Mouse (Mus musculus): ENCODE results near the gene Prkca. TPM values are rescaled to one million over a fixed set of nuclear protein-coding genes. Genes with fewer than 3 reads are reported as not detected.

Gene Prkca
- polyA plus RNA-seq, 1 experiment from 2014 or later, result 7.8 TPM

DNA sequence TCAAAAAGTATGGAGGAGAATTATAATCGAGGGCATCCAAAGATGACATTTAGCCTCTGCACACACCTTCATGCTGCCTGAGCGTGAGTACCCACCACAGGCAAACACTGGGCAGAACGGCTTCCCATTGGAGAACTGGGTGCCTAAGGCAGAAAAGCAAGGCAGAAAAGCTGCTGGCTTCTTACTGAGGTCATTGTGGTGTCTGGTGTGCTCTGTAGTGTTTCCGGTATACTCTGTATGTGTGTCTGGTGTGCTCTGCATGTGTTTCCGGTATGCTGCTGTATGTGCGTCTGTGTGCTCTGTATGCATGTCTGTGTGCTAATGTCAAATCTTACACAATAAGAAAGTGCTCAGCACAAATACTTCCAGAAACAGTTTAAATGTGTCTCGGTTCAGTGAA is 127.7 kb downstream of the Prkca start:
- Histone ChIP-seq H3K36me3 (no peaks in the 10 kb centered on the region), H3K27me3 (no peaks in the 10 kb centered on the region), H3K9ac (replicated peaks) (no peak overlapping the region), H3K9me3 (no peaks in the 10 kb centered on the region), H3K4me1 (replicated peaks) (peaks cover 36% of the 10 kb centered on the region), H3K4me3 (replicated peaks) (no peak overlapping the region), H3K4me2 (no peak overlapping the region), H3K27ac (peak overlapping the region; percentile 72)
- ATAC-seq (ENCODE audit: insufficient number of reproducible peaks, insufficient read depth, low FRiP score, low TSS enrichment, low read depth), result no peak
- 82% methylated on average over 7 of the region's 7 CpGs for WGBS

DNA sequence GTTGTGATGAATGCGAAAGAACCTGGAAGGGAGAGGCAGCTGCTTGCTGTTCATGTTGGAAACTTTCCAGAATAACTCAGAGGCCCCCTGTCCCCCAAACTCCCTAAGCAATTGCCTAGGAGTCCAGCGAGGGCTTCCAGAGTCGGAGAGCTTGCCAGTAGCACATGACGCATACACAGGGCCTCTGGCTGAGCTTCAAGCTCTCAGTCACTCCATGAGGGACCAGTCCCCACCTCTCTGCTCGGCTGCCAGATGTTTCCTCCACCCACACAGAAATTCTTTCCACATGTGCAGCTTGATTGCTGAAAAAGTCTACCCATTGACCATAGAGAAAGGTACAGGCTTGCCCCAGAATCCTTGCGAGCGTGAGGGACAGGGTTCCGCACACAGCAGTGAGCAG is 128.3 kb downstream of the Prkca start:
- H3K4me1 ChIP-seq (replicated peaks), result peaks cover 40% of the 10 kb centered on the region
- ATAC-seq (ENCODE audit: insufficient number of reproducible peaks, insufficient read depth, low FRiP score, low TSS enrichment, low read depth), result peak; percentile 88
- H3K4me2 ChIP-seq, result peak overlapping the region; percentile 15; the same call in 1 of the 2 replicates
- no peak overlapping the region for H3K9ac ChIP-seq (replicated peaks)
- peak overlapping the region; percentile 72 for H3K27ac ChIP-seq
- no peak overlapping the region for H3K4me3 ChIP-seq (replicated peaks)
- H3K27me3 ChIP-seq, result no peaks in the 10 kb centered on the region
- H3K9me3 ChIP-seq, result no peaks in the 10 kb centered on the region
- WGBS, result 32% methylated on average over 8 of the region's 8 CpGs
- H3K36me3 ChIP-seq, result no peaks in the 10 kb centered on the region

DNA sequence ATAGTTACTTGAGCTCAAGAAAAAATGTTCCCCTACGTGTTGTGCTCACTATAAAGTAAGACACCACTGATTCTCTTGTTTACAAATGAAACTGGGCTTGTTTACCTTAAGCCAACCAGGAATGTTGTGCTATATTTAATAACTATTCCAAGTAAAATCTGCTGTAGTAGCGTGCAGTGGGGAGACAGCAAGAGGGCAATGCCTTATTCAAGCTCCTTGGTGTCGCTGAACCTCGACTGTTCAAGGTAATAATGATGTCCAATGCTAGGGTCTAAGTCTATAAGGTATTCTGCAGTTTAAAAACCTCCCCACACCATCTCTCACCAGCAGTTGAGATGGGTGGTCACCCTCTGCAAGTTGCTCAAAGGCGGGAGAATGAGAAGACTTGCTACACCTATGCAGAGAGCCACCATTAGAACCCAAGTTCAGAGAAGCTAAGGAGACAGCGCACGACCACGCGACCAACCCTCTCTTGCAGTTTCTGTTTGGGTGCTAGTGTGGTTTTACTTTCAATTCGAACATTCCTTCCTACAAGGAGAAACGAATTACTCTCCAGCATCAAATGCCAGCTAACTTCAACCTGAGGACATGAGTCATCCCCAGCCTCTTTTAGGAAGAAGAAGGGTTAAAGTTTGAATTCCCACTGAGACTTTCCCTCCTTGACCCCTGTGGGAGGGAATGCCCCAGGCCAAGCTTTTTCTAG is 129.1 kb downstream of the Prkca start:
- WGBS, result 81% methylated on average over 11 of the region's 11 CpGs
- Histone ChIP-seq H3K9ac (replicated peaks) (no peak overlapping the region), H3K4me1 (replicated peaks) (peaks cover 40% of the 10 kb centered on the region), H3K4me3 (replicated peaks) (no peak overlapping the region), H3K36me3 (no peaks in the 10 kb centered on the region), H3K27ac (peak overlapping the region; percentile 72), H3K9me3 (no peaks in the 10 kb centered on the region), H3K4me2 (peak overlapping the region; percentile 15), H3K27me3 (no peaks in the 10 kb centered on the region)
- no peak for ATAC-seq (ENCODE audit: insufficient number of reproducible peaks, insufficient read depth, low FRiP score, low TSS enrichment, low read depth)

DNA sequence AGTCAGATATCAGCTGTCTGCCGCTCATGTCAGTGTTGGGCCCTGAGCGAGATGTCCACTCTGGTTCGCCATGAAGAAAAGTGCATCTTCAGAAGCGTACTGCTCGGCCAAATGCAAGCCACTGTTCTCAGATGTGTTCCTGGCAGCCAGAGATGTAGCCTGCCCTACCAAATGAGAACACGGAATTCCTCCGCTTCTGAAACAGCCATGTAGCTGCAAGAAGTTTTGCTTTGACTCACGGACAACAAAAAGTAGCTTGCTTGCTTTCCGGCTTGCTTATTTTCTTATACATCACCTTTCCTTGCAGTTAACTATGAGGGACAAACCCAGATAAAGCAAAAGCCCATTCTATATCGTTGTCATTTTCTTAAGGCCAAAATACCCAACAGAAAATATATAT is 129.9 kb downstream of the Prkca start:
- ATAC-seq (ENCODE audit: insufficient number of reproducible peaks, insufficient read depth, low FRiP score, low TSS enrichment, low read depth), result no peak
- Histone ChIP-seq H3K27ac (no peak overlapping the region), H3K4me2 (no peak overlapping the region), H3K4me3 (replicated peaks) (no peak overlapping the region), H3K9me3 (no peaks in the 10 kb centered on the region), H3K27me3 (no peaks in the 10 kb centered on the region), H3K4me1 (replicated peaks) (peaks cover 42% of the 10 kb centered on the region), H3K36me3 (no peaks in the 10 kb centered on the region), H3K9ac (replicated peaks) (no peak overlapping the region)
- 95% methylated on average over 10 of the region's 10 CpGs for WGBS

DNA sequence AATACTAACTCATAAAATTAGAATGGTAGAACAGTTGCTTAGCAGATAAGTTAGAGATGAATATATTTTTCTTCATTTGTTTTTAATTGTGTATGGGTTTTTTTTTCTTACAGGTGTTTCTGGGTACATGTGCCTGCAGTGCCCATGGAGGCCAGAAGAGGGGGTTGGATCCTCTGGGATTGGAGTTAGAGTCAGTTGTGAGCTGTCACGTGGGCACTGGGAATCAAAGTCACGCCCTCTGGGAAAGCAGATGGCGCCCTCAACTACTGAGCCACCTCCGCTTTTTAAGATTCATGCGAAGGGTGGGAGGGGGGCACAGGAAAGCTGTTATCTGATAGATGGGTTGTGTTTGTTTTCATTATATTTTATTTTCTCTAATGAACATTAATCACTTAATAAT is 131.1 kb downstream of the Prkca start:
- ATAC-seq (ENCODE audit: insufficient number of reproducible peaks, insufficient read depth, low FRiP score, low TSS enrichment, low read depth), result no peak
- Histone ChIP-seq H3K9ac (replicated peaks) (no peak overlapping the region), H3K36me3 (no peaks in the 10 kb centered on the region), H3K4me3 (replicated peaks) (no peak overlapping the region), H3K4me1 (replicated peaks) (peaks cover 49% of the 10 kb centered on the region), H3K9me3 (no peaks in the 10 kb centered on the region), H3K27ac (no peak overlapping the region), H3K4me2 (no peak overlapping the region), H3K27me3 (no peaks in the 10 kb centered on the region)
- 93% methylated on average over 5 of the region's 5 CpGs for WGBS

DNA sequence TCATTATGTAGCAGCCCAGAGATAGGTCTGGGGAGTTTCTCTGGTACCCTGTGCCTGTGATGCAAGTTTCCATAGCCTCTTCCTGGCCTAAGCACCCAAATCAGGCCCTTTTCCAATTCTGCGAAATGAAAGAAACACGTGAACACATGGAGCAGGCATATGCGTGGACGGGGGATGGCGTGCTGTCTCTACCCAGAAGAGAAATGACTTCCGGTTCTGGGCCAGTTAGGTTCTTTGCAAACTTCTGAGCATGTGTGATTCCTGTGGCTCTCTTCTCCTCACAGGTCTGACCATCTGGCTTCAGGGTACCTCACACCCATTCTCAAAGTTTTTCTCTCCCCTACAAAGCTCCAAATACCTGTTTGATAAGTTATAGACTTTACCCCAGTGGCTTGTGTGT is 131.7 kb downstream of the Prkca start:
- Histone ChIP-seq H3K9ac (replicated peaks) (no peak overlapping the region), H3K4me3 (replicated peaks) (no peak overlapping the region), H3K4me1 (replicated peaks) (peaks cover 49% of the 10 kb centered on the region), H3K27ac (no peak overlapping the region), H3K4me2 (no peak overlapping the region), H3K27me3 (no peaks in the 10 kb centered on the region), H3K36me3 (no peaks in the 10 kb centered on the region), H3K9me3 (no peaks in the 10 kb centered on the region)
- no peak for ATAC-seq (ENCODE audit: insufficient number of reproducible peaks, insufficient read depth, low FRiP score, low TSS enrichment, low read depth)
- 73% methylated on average over 6 of the region's 6 CpGs for WGBS

DNA sequence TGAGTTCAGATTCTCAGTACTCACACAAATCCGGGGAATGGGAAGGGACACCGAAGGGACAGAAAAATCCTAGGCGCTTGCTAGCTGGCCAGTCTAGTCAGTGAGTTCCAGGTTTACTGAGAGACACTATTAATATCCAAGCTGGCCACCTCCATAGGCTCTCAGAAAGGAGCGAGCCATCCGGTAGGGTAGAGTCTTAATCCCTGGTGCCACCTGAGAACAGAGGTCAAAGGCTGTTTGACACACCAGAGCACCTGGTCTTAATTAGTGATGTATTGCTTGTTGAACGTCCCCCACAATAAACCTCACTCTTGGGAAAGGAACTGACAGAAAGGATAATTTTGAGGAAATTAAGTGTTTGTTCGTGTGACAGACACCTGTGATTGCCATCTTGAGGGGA is 133.0 kb downstream of the Prkca start:
- no peak for ATAC-seq (ENCODE audit: insufficient number of reproducible peaks, insufficient read depth, low FRiP score, low TSS enrichment, low read depth)
- Histone ChIP-seq H3K4me3 (replicated peaks) (no peak overlapping the region), H3K36me3 (no peaks in the 10 kb centered on the region), H3K27ac (no peak overlapping the region), H3K27me3 (no peaks in the 10 kb centered on the region), H3K9ac (replicated peaks) (no peak overlapping the region), H3K9me3 (no peaks in the 10 kb centered on the region), H3K4me1 (replicated peaks) (peaks cover 42% of the 10 kb centered on the region), H3K4me2 (no peak overlapping the region)
- 46% methylated on average over 7 of the region's 7 CpGs for WGBS

DNA sequence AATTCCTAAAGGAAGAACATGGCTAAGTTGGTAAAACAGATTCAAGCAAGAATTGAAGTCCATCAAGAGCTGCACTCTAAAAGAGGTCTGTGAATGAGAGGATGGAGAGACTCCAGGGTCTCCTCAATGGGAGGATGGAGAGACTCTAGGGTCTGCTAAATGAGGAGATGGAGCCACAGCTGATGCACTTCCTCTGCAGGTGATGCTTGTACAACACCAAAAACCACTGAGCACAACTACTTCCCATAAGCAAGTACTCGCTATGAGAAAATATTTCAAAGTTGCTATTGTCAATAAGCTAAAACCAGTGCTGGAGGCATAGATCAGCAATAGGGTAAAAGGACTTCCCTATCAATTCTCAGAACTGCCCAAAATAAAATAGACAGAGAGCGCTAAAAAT is 137.1 kb downstream of the Prkca start:
- ATAC-seq (ENCODE audit: insufficient number of reproducible peaks, insufficient read depth, low FRiP score, low TSS enrichment, low read depth), result no peak
- 96% methylated on average over 2 of the region's 2 CpGs for WGBS
- H3K4me3 ChIP-seq (replicated peaks), result no peak overlapping the region

DNA sequence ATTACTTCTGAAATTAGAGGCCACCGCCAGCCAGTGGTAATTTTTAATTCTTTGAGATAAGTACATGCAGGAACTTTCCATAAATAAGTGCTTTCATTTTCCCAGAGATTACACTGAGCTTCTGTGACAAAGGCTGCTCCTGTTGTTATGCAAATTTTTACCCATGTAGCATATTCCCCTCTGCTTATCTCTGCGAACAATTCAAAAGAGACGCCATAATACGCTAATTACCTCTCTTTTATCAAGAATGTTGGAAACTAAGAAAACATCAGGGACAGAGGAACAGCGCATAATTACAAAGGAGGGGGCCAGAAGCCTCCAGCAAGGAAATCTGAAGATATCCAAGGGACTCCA is 138.9 kb downstream of the Prkca start:
- no peak for ATAC-seq (ENCODE audit: insufficient number of reproducible peaks, insufficient read depth, low FRiP score, low TSS enrichment, low read depth)
- Histone ChIP-seq H3K9me3 (no peaks in the 10 kb centered on the region), H3K4me3 (replicated peaks) (no peak overlapping the region), H3K4me1 (replicated peaks) (peaks cover 9% of the 10 kb centered on the region), H3K27me3 (no peaks in the 10 kb centered on the region), H3K9ac (replicated peaks) (no peak overlapping the region), H3K4me2 (no peak overlapping the region), H3K36me3 (no peaks in the 10 kb centered on the region), H3K27ac (no peak overlapping the region)
- 66% methylated on average over 5 of the region's 5 CpGs for WGBS

More for the DNA sequence above, 137.1 kb downstream of the Prkca start:
- Histone ChIP-seq H3K36me3 (no peaks in the 10 kb centered on the region), H3K4me1 (replicated peaks) (peaks cover 19% of the 10 kb centered on the region), H3K27me3 (no peaks in the 10 kb centered on the region), H3K9me3 (no peaks in the 10 kb centered on the region), H3K9ac (replicated peaks) (no peak overlapping the region), H3K27ac (no peak overlapping the region), H3K4me2 (no peak overlapping the region)

DNA sequence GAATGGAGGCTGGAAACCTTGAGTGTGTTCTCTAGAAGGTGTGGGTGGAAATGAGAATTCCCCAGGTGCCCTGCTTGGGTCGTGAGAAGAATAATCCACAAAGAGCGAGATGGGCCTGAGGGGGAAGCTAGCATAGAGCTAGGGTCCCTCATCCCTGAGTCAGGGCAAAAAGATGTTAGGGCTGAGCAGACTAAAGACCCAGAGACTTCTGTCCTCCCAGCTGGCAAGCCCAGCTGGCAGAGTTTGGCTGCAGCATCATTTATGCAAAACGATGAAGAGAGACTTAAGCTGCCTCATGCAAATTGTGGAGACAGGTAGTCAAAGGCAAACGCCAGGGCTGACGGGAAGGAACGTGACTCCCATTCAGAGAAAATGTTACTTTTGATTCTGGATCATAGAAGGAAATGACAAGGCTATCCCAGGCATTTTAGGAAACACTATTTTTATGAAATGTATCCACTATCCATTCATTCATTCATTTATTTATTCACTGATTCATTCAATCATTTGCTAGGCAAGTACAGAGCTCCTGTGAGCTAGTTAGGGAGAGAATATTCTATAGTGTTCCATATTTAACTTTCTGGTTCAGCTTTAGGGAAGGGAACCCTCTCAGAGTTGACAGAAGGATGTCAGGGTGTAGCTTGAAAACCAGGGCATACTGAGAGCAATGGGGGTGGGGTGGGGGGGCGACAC is 139.4 kb downstream of the Prkca start:
- Histone ChIP-seq H3K4me2 (no peak overlapping the region), H3K27me3 (no peaks in the 10 kb centered on the region), H3K4me1 (replicated peaks) (peaks cover 9% of the 10 kb centered on the region), H3K36me3 (no peaks in the 10 kb centered on the region), H3K9ac (replicated peaks) (no peak overlapping the region), H3K4me3 (replicated peaks) (no peak overlapping the region), H3K9me3 (no peaks in the 10 kb centered on the region), H3K27ac (no peak overlapping the region)
- WGBS, result 74% methylated on average over 7 of the region's 7 CpGs
- no peak for ATAC-seq (ENCODE audit: insufficient number of reproducible peaks, insufficient read depth, low FRiP score, low TSS enrichment, low read depth)

DNA sequence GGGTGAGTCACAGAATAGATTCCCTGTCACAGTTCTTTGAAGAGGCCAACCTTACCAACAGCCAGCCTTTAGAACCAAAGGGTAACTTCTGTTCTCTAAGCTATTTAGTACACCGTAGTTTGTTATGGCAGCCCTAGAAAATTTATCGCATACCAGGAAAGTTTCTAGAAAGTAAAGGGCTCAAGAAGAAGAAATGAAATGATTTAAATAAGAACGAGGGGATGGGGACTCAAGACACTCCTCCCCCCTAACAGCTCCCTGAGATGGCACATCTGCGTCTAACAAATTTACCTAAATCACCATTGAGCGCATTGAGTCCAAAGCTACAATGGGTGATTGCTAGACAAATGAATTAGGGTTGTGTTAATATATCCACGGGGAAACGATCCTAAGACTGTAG is 140.9 kb downstream of the Prkca start:
- 86% methylated on average over 7 of the region's 7 CpGs for WGBS
- ATAC-seq (ENCODE audit: insufficient number of reproducible peaks, insufficient read depth, low FRiP score, low TSS enrichment, low read depth), result no peak
- no peak overlapping the region for H3K4me3 ChIP-seq (replicated peaks)
- H3K27me3 ChIP-seq, result no peaks in the 10 kb centered on the region
- H3K27ac ChIP-seq, result no peak overlapping the region
- H3K4me2 ChIP-seq, result no peak overlapping the region
- no peak overlapping the region for H3K9ac ChIP-seq (replicated peaks)
- H3K9me3 ChIP-seq, result no peaks in the 10 kb centered on the region
- H3K4me1 ChIP-seq (replicated peaks), result 0 out of 2 replicates have a peak, but pooled peaks cover under 1% of the 10 kb centered on the region
- H3K36me3 ChIP-seq, result no peaks in the 10 kb centered on the region

Measured in limb, embryonic 12.5 days (tissue).